Mouse (Mus musculus) spleen, adult 2 months (tissue): ENCODE data around the gene Ethe1.

Experiments used
- CTCF ChIP-seq: fragments of 200-500 bp; IDR thresholded peaks from 2 replicates; pipeline ENCODE4 v1.5.1; 2011; ENCODE audit warnings: mild to moderate bottlenecking, inconsistent platforms; ENCODE audit not compliant: insufficient read depth, insufficient read length, insufficient replicate concordance; ENCODE audit errors: extremely low read depth
- POLR2A ChIP-seq: fragments of 200-500 bp; IDR thresholded peaks from 2 replicates; pipeline ENCODE4 v1.6.1; 2011; ENCODE audit warnings: low read depth, low read length, inconsistent platforms

- TF ChIP-seq CTCF (no peak), POLR2A (no peak)
Observed at GRCm38 (mm10) chr7:24538154-24538553, 49.2 kb upstream of the Ethe1 start.
